Mouse (Mus musculus) activated CD4-positive, CD25-positive, alpha-beta regulatory T cell, adult 9 weeks (primary cell): ENCODE measurements around the gene Commd6. TPM values are rescaled to one million over a fixed set of nuclear protein-coding genes. Genes with fewer than 3 reads are reported as not detected.

Source experiments
- polyA plus RNA-seq: library from polyadenylated mRNA; unstranded; fragments of 100-300 nt; shearing (Covaris generic); gene quantifications from one replicate; pipeline ENCODE4 v1.2.1, GENCODE M21; 2017

Commd6 gene
- 122 TPM for polyA plus RNA-seq

DNA sequence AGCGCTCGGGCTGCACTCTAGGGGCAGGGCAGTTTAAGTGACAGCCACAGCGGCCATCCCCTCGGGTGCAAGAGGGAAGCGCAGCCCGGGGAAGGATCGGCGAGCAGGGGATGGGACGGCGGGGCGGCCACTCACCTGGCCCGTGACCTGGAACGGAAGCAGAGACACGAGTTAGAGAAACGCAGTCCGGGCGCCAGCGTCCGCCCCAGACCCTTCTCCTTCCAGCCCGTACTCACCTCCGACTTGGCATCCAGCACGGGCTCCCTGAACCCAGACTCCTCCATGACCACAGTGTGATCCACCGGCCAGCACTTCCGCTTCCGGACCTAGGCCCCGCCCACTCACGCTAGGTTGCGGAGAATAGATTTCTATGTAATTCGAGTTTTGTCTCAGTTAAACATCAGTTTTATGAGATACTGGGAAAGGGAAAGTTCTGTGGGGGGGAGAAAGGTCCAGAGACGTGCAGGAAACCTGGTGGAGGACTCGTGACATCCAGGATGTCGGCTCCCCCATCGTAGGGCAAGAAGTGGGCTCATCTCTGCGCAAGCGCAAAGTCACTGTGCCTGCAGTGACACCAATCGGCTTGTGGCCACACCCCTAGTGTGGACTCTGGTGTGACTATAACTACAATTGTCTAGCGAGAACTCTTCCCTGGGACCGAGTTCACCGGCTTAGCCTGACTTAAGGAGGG lies at the start of gene Commd6:
Gene Commd6, minus strand, starts transcription at position 534 of the 691 bp plus-strand sequence.

DNA sequence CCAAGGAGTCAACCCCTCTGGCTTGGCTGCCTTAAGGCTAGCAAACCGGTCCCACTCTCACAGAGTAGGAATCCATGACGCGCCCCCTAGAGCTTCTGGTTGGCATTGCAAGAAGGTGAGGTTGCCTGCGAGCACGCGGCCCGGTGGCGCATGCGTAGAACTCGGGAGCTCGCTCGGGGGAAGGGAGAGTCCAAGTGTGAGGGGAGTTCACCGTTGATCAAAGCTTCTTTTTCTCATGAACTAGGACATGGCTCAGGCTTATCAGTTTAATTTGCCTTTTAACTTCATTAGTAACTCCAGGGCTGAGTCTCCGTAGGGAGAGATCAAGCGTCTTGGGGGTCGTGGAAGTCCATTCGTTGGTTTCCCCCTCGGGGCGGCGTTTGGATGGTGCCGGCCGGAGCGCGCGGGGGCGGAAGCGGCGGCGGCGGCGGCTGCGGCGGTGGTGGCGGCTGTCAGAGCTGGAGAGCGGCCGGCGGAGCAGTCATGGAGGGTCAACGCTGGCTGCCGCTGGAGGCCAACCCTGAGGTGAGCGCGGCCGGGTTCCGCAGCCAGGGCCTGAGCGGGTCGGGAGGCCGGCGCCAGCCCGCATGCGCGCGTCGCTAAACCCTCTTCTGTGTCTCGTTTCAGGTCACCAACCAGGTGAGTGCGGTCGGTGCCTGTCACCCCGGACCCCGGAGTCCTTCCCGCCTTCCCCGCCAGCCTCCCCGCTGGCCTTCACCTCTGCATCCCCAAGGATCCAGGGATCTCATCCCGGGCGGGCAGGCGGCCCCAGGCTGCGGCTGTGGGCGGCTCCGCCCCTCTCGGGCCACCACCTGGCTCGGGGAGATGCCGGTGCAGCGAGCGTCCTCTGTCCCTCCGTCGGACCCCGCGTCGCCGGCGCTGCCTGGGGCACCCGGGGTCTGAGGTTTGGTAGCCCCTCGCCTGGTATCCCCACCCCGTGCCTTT lies 13.4 kb upstream of the Commd6 start, which contains the start of gene Uchl3:
Gene Uchl3, plus strand, starts transcription at position 387 of the 945 bp plus-strand sequence.

DNA sequence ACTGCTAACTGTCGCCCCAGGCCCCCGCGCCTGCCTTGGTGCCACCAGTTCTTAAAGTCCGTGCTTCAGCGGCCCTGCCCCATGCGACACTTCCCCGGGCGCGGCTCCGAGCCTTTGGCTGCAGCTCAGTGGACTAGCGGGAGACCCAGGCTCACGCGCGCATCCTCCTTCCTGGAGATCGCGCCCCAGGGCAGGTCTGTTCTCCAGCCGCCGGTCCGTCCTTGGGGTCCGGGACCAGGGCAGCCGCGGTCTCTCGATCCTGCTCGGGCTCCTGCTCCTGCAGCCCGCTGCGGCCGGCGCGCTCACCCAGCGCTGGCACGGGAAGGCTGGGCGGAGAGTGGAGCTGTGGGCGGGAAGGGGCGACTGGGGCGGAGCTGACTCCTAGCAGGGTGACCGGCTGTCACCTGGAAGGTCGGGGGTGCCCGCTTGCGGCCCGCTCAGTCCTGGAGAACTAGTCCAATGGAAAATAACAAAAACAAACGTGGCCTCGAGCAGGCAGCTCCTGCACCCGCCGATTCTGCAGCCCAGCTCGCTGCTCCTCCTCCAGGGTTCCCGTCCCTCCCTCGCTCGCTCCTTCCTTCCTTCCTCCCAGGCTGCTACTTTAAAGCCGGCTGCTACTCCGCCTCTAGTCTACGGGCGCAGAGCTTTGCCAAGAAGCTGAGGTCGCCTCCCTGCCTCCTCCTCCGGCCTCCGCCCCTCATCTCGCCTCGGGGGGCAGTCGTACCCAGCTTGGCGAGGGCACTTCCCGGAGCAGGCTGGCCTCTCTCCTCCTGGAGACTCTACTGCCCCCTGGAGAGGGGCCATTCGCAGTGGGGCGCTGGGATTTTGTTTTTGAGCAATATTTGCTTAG lies 31.7 kb downstream of the Commd6 start, which contains the start of gene Tbc1d4:
Gene Tbc1d4, minus strand, starts transcription at position 673 of the 850 bp plus-strand sequence.

Other genes starting within 250 kb of the Commd6 start
- gene Tbc1d4, start 31.5 kb downstream of the Commd6 start, polyA plus RNA-seq = 261 TPM
- 71.3 TPM for gene Uchl3, start 13.3 kb upstream of the Commd6 start, polyA plus RNA-seq
- gene Gm9922, start 89.1 kb upstream of the Commd6 start, polyA plus RNA-seq = not detected
- 0.54 TPM for gene Lmo7, start 89.3 kb upstream of the Commd6 start, polyA plus RNA-seq